Mouse (Mus musculus): Measurements from ENCODE around the gene Catsperd.

DNA sequence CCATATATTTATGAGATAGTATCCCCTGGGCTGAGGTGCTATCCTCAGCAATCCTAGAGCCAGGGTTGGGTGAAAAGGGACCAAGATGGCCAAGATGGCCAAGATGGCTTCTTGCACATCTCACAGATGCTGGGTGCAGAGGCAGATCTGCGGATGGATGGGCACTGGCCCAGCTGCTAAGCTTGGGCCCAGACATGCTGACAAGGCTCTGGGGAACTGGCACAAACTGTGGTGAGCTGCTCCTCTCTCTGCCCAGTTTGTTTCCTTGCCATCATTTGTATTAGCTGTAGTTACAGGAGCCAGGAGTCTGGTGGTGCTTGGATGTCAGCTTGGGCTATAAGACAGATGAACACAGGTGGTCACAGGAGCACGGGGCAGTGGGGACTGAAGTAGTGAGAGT, 56.7 kb downstream of the Catsperd start:
- TF ChIP-seq CTCF (IDR thresholded peaks at IDR 0.05; ENCODE audit: insufficient read depth, low read depth, low read length) (no peak), POLR2A (IDR thresholded peaks at IDR 0.05; ENCODE audit: insufficient read depth, low read depth, low read length) (no peak)

Data from olfactory bulb, adult 2 months (tissue).